Mouse (Mus musculus) heart, embryonic 15.5 days (tissue): ENCODE measurements around the gene Myog. TPM values are rescaled to one million over a fixed set of nuclear protein-coding genes. Genes with fewer than 3 reads are reported as not detected.

ENCODE experiments used
- ATAC-seq: fragments of 200-750 bp; cut with Nextera tagmentation; replicated peaks from 2 replicates; pipeline ENCODE4 v1.8.0; 2017; ENCODE audit warnings: low read depth, moderate TSS enrichment; ENCODE audit not compliant: insufficient number of reproducible peaks, insufficient read depth, low FRiP score
- H3K27ac ChIP-seq: fragments of 300-500 bp; sonication (generic); 2 replicates; pipeline ENCODE4 v1.5.1; 2015; ENCODE audit warnings: mild to moderate bottlenecking, inconsistent platforms
- H3K27me3 ChIP-seq: fragments of 300-500 bp; sonication (generic); 2 replicates; pipeline ENCODE4 v1.6.1; 2015; ENCODE audit warnings: inconsistent platforms
- H3K36me3 ChIP-seq: fragments of 300-500 bp; sonication (generic); 2 replicates; pipeline ENCODE4 v1.6.1; 2015; ENCODE audit warnings: mild to moderate bottlenecking, inconsistent platforms
- H3K4me1 ChIP-seq: fragments of 300-500 bp; sonication (generic); replicated peaks from 2 replicates; pipeline ENCODE4 v1.6.1; 2015; ENCODE audit warnings: inconsistent platforms
- H3K4me2 ChIP-seq: fragments of 300-500 bp; sonication (generic); 2 replicates; pipeline ENCODE4 v1.6.1; 2015; ENCODE audit warnings: inconsistent platforms, mild to moderate bottlenecking, moderate library complexity
- H3K4me3 ChIP-seq: fragments of 300-500 bp; sonication (generic); 2 replicates; pipeline ENCODE4 v1.5.1; 2015; ENCODE audit warnings: mild to moderate bottlenecking, inconsistent platforms
- H3K9ac ChIP-seq: fragments of 300-500 bp; sonication (generic); 2 replicates; pipeline ENCODE4 v1.6.1; 2015; ENCODE audit warnings: mild to moderate bottlenecking, inconsistent platforms
- H3K9me3 ChIP-seq: fragments of 300-500 bp; sonication (generic); replicated peaks from 2 replicates; pipeline ENCODE4 v1.6.1; 2016; ENCODE audit warnings: inconsistent platforms
- WGBS: fragments of 180-500 bp; shearing (Covaris S2); methylation state at CpG from one replicate; pipeline ENCODE4 v1.1.7; 2015; ENCODE audit warnings: mixed read lengths; 5-methylcytosine and 5-hydroxymethylcytosine counted together
- polyA plus RNA-seq: library from polyadenylated mRNA; unstranded; fragments of >200 nt; fragmentation: Nextera tagmentation; extraction: Ambion mirVana; gene quantifications from 2 replicates; pipeline ENCODE4 v1.2.1, GENCODE M21; 2015

The Myog gene
- polyA plus RNA-seq, 1 experiment from 2014 or later, result 0.98 TPM

GRCm38 (mm10) chr1:134270026-134270425, 19.8 kb upstream of the Myog start:
- WGBS, result 75% methylated on average over 7 of the region's 7 CpGs

GRCm38 (mm10) chr1:134272754-134273250, 17.0 kb upstream of the Myog start:
- Histone ChIP-seq H3K36me3 (no peaks in the 10 kb centered on the region), H3K9ac (no peak overlapping the region), H3K27ac (no peak overlapping the region), H3K4me1 (peaks cover 16% of the 10 kb centered on the region), H3K4me2 (no peak overlapping the region), H3K4me3 (no peak overlapping the region), H3K9me3 (no peaks in the 10 kb centered on the region), H3K27me3 (no peaks in the 10 kb centered on the region)
- WGBS, result 68% methylated on average over 5 of the region's 5 CpGs
- ATAC-seq, result no peak

More at GRCm38 (mm10) chr1:134270026-134270425, 19.8 kb upstream of the Myog start:
- H3K4me3 ChIP-seq, result no peak overlapping the region
- H3K4me2 ChIP-seq, result no peak overlapping the region
- H3K27ac ChIP-seq, result no peak overlapping the region
- H3K9ac ChIP-seq, result no peak overlapping the region
- no peaks in the 10 kb centered on the region for H3K4me1 ChIP-seq
- H3K36me3 ChIP-seq, result no peaks in the 10 kb centered on the region
- no peak for ATAC-seq
- H3K27me3 ChIP-seq, result no peaks in the 10 kb centered on the region
- no peaks in the 10 kb centered on the region for H3K9me3 ChIP-seq

DNA sequence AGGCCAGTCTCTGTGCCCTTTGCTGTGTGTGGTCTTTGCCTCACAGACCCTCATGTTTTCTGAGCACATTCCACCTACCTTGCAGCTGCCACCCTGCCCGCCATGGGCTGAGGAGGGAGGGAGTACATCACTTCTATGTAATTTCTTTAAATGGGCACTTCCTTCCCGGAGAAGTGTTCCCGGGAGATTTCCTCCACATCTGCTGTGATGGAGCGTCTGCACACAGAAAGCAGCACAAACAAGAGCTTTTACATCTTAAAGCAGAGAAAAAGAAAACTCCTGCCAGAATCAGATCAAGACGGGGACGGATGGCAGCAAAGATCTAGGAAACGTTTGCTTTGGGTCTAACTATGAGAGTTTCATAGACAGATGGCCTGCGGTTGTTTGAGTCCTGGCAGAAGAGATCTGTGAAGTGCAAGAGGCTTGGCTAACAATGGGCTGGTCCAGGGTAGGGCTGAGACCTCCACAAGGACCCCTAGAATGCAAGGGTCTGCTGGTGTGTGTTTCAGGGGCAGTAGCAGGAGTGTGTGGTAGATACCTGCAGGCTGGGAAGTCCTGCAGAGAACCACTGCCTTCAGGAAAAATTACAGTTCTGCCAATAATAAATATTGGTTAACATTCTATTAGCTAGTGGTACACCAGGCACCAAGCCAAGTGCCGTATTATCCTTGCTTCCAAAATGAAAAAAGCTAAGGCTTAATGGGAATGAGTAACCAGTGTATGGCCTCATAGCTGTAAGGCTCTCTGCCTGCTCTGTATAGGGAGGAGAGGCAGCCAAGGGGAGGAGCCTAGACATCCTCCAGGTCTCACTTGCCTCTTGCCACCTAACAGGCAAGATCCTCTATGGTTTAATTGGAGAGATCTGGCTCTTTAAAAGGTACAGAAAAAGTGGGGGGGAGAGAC, 16.0 kb upstream of the Myog start:
- no peaks in the 10 kb centered on the region for H3K36me3 ChIP-seq
- 53% methylated on average over 9 of the region's 9 CpGs for WGBS
- no peak overlapping the region for H3K4me3 ChIP-seq
- no peak overlapping the region for H3K9ac ChIP-seq
- H3K4me2 ChIP-seq, result no peak overlapping the region
- no peak for ATAC-seq
- H3K27ac ChIP-seq, result no peak overlapping the region
- H3K27me3 ChIP-seq, result no peaks in the 10 kb centered on the region
- peaks cover 16% of the 10 kb centered on the region for H3K4me1 ChIP-seq
- H3K9me3 ChIP-seq, result no peaks in the 10 kb centered on the region

DNA sequence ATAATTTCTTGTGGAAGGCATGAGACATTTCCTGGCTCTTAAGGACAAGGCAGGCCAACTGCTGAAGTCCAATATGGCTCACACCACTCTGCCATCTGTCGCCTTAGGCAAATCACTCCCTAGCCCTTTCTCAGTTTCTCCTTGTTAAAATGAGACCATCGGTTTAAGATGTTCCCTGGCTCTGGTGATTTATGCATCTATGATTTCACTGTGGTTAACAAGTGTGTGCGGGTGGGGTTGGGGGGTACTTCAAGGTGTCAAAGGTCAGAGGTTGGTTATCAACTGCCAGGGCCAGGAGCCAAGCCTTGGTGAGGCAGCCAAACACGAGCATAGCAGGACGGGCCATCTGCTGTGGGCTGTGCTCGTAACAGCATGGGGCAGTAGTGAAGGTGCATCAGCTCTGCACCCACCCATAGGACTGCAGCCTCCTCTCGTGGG, 15.3 kb upstream of the Myog start:
- Histone ChIP-seq H3K4me3 (no peak overlapping the region), H3K27me3 (no peaks in the 10 kb centered on the region), H3K4me1 (peaks cover 16% of the 10 kb centered on the region), H3K9ac (no peak overlapping the region), H3K9me3 (no peaks in the 10 kb centered on the region), H3K4me2 (no peak overlapping the region), H3K36me3 (no peaks in the 10 kb centered on the region), H3K27ac (no peak overlapping the region)
- 76% methylated on average over 7 of the region's 7 CpGs for WGBS
- no peak for ATAC-seq

GRCm38 (mm10) chr1:134275616-134276464, 13.9 kb upstream of the Myog start:
- WGBS, result 55% methylated on average over 13 of the region's 13 CpGs
- Histone ChIP-seq H3K36me3 (no peaks in the 10 kb centered on the region), H3K4me3 (no peak overlapping the region), H3K27me3 (no peaks in the 10 kb centered on the region), H3K9ac (no peak overlapping the region), H3K4me2 (no peak overlapping the region), H3K27ac (no peak overlapping the region), H3K4me1 (peaks cover 16% of the 10 kb centered on the region), H3K9me3 (no peaks in the 10 kb centered on the region)
- ATAC-seq, result no peak

DNA sequence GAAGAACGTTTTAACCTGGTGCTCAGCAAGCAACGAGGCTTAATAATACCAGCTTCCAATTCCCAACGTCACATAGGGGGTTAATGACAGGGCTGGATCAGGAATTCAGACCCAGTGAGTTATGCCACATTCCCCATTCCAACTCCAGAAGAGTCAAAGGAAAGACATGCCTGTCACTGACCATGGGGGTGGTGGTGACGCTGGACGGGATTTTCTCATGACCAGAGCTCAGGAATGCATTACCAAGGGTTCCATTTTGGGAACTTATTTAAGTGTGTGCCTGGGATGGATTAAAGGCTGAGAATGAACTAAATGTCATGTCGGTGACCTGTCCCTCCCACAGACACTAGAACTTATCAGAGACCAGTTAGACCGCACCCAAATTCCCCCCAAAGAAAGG, 13.0 kb upstream of the Myog start:
- H3K4me3 ChIP-seq, result no peak overlapping the region
- 44% methylated on average over 7 of the region's 7 CpGs for WGBS
- no peaks in the 10 kb centered on the region for H3K36me3 ChIP-seq
- peaks cover 16% of the 10 kb centered on the region for H3K4me1 ChIP-seq
- ATAC-seq, result peak; percentile 56; the same call in 1 of the 2 replicates
- peak overlapping the region; percentile 16; the same call in 1 of the 2 replicates for H3K27ac ChIP-seq
- no peaks in the 10 kb centered on the region for H3K27me3 ChIP-seq
- H3K9ac ChIP-seq, result no peak overlapping the region
- H3K4me2 ChIP-seq, result no peak overlapping the region
- no peaks in the 10 kb centered on the region for H3K9me3 ChIP-seq

GRCm38 (mm10) chr1:134280174-134280573, 9.6 kb upstream of the Myog start:
- Histone ChIP-seq H3K4me3 (no peak overlapping the region), H3K9ac (no peak overlapping the region), H3K9me3 (no peaks in the 10 kb centered on the region), H3K27ac (no peak overlapping the region), H3K36me3 (no peaks in the 10 kb centered on the region), H3K27me3 (no peaks in the 10 kb centered on the region), H3K4me1 (peaks cover 22% of the 10 kb centered on the region), H3K4me2 (no peak overlapping the region)
- ATAC-seq, result no peak
- 78% methylated on average over 5 of the region's 5 CpGs for WGBS

- Histone ChIP-seq H3K4me2 (no peak overlapping the region), H3K36me3 (no peaks in the 10 kb centered on the region), H3K4me1 (peaks cover 15% of the 10 kb centered on the region), H3K27ac (no peak overlapping the region), H3K4me3 (no peak overlapping the region), H3K27me3 (no peaks in the 10 kb centered on the region), H3K9ac (no peak overlapping the region), H3K9me3 (no peaks in the 10 kb centered on the region)
- no peak for ATAC-seq
- 73% methylated on average over 4 of the region's 4 CpGs for WGBS
Observed at GRCm38 (mm10) chr1:134281563-134281962, 8.2 kb upstream of the Myog start.

DNA sequence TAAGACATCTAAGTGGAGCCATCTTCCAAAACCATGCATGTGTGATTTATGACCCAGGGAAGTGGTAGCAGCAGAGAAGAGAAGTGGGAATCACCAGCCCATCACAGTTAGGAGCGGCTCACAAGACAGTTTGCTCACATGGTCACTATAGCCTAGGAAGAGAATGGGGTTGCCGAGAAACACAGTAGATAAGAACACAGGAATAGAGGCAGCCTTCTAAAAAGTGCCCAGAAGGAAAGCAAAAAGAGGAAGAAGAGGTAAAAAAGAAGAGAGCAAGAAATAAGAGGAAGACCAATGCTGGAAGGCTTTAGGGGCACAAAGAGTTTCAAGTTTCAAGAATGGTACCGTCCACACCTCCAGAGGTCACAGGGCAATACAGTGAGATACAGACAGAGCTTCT, 7.4 kb upstream of the Myog start:
- H3K4me2 ChIP-seq, result no peak overlapping the region
- no peak overlapping the region for H3K27ac ChIP-seq
- H3K9me3 ChIP-seq, result no peaks in the 10 kb centered on the region
- H3K4me1 ChIP-seq, result peaks cover 8% of the 10 kb centered on the region
- no peak overlapping the region for H3K9ac ChIP-seq
- ATAC-seq, result no peak
- H3K27me3 ChIP-seq, result no peaks in the 10 kb centered on the region
- no peaks in the 10 kb centered on the region for H3K36me3 ChIP-seq
- 57% methylated on average over 3 of the region's 3 CpGs for WGBS
- H3K4me3 ChIP-seq, result no peak overlapping the region

DNA sequence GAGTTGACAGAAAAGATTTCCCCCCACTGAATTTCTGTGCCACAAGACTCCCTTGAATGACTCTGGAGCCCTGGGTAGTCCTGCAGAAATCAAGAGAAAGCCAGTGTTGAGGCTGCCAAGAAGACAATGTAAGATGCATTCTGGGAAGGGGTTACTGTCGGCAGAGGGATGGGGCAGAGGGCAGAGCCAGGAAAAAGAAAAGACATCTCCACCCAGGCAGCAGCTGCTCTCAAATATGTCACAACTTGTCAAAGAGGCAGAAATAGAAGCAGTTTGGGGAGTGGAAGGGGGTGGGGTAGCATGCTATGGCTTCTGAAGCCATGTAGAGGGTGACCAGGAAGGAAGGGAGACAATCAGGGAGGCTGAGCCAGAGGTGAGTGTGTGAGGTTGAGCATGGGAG, 6.7 kb upstream of the Myog start:
- no peaks in the 10 kb centered on the region for H3K9me3 ChIP-seq
- H3K4me2 ChIP-seq, result no peak overlapping the region
- no peak overlapping the region for H3K27ac ChIP-seq
- H3K36me3 ChIP-seq, result no peaks in the 10 kb centered on the region
- H3K4me1 ChIP-seq, result peaks cover 6% of the 10 kb centered on the region
- no peak for ATAC-seq
- H3K27me3 ChIP-seq, result no peaks in the 10 kb centered on the region
- H3K4me3 ChIP-seq, result no peak overlapping the region
- H3K9ac ChIP-seq, result no peak overlapping the region
- WGBS, result 26% methylated on average over 1 of the region's 1 CpGs

GRCm38 (mm10) chr1:134285458-134286120, 4.2 kb upstream of the Myog start:
- Histone ChIP-seq H3K4me3 (no peak overlapping the region), H3K4me2 (no peak overlapping the region), H3K27ac (no peak overlapping the region), H3K4me1 (peaks cover 21% of the 10 kb centered on the region), H3K36me3 (no peaks in the 10 kb centered on the region), H3K9me3 (no peaks in the 10 kb centered on the region), H3K9ac (no peak overlapping the region), H3K27me3 (no peaks in the 10 kb centered on the region)
- ATAC-seq, result no peak
- WGBS, result 59% methylated on average over 10 of the region's 10 CpGs
